Mouse (Mus musculus) layer of hippocampus, adult 8-10 months (tissue): Measurements from ENCODE around the gene Caly. TPM values are rescaled to one million over a fixed set of nuclear protein-coding genes. Genes with fewer than 3 reads are reported as not detected.

Experiments used
- DNase-seq, 2 experiments: peaks; one replicate each; pipeline ENCODE4 v3.0.0; 2022; ENCODE audit warnings: low spot score in 2 of 2
- total RNA-seq, 4 experiments: library from RNA; stranded (reverse); gene quantifications; 2 replicates each; pipeline ENCODE4 v1.2.4; 2022

Gene Caly
- total RNA-seq, 4 experiments from 2014 or later: 217 to 237 (median 229) TPM

DNA sequence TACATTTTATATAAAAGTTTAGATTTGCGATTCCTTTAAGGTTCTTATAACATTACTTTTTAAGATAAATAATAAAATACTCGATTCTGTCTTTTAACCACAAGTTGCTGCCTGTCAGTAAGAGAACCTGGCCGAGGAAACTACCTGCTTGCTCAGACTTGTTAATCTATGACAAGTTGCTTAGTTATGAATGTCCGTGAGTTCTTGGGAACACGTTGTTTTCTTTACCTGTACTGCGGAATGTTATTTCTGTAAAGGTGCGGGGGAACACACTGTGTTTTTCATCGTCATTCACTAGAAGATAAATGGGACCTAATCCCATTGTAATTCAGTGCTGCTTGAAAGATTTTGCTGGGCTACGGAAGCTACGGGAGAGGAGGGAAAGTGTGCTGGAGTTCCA lies 8.3 kb upstream of the Caly start:
- DNase-seq: no peak

GRCm38 (mm10) chr7:140081408-140082241 lies 723 bp downstream of the Caly start:
- peak; percentile 43 to 45 for DNase-seq

GRCm38 (mm10) chr7:140080503-140081156 lies 1.7 kb downstream of the Caly start:
- peak; percentile 90 to 92 for DNase-seq

- DNase-seq: peak in 1 of 2 experiments; percentile 80
Observed at GRCm38 (mm10) chr7:140078711-140079110, 3.6 kb downstream of the Caly start.

DNA sequence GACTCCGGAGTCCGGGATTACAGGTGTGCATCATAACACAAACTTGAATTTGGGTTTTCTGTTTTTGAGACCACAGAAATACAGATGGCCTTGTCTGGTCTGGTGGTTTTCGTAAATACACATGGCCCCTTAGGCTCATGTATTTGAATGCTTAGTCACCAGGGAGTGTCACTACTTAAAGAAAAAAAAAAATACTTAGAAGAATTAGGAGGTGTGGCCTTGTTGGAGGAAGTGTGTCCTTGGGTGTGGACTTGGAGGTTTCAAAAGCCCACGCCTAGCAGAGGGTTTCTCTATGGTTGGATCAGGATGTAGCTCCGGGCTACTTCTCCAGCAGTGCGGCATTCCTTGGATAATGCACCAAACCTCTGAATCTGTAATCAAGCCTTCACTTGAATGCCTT lies 4.7 kb downstream of the Caly start:
- DNase-seq: no peak

DNA sequence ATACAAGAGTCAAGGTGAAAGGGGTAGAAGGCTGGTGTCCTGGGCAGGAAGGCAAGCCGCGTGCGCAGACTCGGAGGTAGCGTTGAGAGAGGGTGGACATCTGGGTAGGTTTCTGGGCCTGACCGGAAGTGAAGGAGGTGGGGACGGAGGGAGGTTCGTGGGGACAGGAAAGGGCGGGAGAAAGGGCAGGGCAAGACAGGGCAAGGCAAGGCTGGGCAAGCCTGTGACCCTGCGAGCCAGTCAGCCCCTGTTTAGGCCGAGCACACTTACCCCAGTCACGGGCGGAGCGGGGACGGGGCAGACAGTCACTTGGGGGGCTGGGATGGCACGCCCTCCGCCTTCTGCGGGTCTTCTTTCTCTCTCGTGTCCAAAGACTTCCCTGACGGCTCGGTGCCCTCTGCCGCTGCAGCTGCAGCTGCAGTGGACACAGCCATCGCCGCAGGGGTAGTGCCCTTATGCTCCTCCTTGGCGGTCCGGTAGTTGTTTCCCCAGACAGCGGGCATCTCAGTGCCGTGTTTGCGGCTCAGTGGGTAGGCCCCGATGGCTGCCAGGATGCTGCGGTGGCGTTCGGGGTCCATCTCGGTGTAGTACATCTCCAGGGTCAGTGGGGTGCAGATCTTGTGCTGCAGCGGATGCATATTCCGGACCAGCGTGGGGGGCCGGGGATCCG lies 12.2 kb downstream of the Caly start:
- no peak for DNase-seq

DNA sequence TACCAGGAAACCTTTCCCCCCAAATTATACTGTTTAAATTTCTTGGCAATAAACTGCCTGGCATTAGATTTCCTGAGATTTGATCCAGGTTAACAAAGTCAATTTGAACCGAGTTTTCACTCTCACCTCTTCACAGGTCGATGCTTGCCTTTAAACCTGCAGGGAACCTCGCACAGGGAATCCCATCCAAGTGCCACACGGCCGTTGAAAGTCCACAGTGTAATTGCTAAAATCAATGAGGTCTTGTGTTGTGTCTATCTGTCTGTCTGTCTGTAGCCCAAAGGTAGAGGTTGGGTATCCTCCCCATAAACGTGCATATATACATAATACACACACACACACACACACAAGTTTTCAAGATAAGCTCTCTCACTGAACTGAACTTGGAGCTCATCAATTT lies 15.0 kb downstream of the Caly start:
- no peak for DNase-seq

DNA sequence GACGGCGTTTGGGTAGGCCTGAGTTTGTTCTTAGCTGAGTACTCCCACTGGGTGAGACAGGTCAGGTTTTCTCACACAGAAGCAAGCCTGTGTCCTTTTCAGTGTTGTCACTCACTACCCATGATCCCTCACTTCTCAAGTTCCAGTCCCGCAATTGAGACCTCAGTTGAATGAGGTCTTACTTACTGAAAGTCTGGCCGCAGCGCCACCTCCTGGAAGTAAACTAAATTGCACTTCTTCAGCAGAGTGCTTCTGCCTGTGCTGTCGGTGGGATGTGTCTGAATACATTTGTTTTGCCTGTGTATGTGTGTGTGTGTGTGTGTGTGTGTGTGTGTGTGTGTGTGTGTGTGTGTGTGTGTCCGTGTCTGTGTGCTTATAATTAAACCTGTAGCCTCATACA lies 19.3 kb downstream of the Caly start:
- peak; percentile 60 to 83 for DNase-seq

GRCm38 (mm10) chr7:140062307-140062706 lies 20.0 kb downstream of the Caly start:
- DNase-seq: no peak

- DNase-seq: no peak
Observed at GRCm38 (mm10) chr7:140061832-140062130, 20.6 kb downstream of the Caly start.

DNA sequence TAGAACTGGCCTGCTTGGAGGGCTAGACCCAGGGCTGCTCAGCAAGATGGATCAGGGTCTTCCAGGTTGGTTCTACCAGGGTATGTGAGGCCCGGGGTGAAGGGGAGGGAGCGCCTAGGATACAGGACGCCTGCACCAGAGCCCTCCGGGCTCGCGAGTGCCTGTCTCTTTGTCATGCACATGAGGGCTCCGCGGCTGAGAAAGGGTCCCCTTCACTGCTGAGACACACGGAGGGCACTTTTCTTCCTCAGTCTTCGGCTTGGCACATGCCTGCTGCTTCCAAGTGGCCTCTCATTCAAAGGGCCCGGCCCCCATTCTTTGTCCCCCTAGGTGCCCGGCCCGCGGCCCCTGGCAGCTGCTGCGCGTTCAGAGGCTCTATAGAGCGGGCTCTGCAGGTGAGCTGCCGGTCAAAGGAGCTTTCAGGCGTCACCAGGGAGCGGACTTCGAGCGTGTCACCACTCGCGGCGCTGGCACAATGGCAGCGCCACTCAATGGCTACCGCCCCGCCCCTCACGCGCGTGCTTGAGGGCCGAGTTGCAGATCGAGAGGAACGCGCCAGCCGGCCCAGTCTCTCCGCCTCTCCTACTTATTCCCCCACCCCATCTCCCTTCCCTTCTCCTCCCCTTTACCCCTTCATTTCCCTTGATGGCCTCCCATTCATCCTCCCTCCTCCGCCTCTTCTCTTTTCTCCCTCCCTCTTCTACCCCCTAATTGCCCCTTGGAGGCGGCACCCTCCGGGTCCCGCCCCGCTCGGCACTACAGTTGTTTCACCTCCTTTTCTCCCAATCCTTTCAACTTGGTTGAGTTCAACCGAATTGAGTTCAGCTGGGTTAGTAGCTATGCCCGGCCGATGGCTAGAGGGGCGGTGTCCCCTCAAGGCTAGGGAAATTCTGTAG lies 21.2 kb downstream of the Caly start:
- DNase-seq: no peak

DNA sequence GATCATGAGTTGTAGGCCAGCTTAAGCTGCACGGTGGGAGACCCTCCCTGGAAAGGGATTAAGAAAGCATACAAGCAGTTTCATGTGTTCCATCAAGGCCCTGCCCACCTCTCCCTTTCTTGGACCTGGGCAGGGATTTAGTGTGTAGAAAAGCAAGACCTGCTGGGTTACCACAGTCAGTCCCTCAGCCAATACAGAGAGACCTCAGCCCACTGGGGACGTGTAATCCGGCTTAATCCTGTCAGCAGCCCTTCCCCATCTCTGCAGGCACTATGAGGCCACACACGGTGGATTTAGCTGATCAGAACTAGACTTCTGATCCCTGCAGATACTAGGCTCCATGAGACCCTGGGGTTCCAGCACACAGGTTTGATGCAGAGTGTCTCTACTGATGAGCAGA lies 22.7 kb downstream of the Caly start:
- no peak for DNase-seq

DNA sequence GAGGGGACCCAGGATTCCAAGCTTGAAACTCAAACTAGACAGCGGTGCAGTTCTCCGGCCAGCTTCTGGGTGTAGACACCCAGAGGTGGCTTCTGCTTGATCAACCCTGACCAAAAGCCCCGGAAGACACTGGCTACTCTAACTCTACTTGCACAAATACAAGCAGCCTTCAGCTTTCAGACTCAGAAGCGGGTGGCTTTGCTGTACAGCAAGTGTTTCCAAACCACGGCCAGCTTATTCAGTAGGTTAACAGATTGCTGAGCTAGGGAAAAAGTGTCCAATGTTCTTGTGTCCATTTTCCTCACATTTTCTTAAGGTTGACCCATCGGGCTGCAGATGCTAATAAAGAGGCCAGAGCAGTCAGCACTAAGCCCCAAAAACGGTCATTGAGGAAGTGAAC lies 23.8 kb downstream of the Caly start:
- DNase-seq: no peak

GRCm38 (mm10) chr7:140057413-140058407 lies 24.6 kb downstream of the Caly start:
- DNase-seq: no peak

- peak; percentile 32 to 47 for DNase-seq
Observed at GRCm38 (mm10) chr7:140054124-140054523, 28.2 kb downstream of the Caly start.

DNA sequence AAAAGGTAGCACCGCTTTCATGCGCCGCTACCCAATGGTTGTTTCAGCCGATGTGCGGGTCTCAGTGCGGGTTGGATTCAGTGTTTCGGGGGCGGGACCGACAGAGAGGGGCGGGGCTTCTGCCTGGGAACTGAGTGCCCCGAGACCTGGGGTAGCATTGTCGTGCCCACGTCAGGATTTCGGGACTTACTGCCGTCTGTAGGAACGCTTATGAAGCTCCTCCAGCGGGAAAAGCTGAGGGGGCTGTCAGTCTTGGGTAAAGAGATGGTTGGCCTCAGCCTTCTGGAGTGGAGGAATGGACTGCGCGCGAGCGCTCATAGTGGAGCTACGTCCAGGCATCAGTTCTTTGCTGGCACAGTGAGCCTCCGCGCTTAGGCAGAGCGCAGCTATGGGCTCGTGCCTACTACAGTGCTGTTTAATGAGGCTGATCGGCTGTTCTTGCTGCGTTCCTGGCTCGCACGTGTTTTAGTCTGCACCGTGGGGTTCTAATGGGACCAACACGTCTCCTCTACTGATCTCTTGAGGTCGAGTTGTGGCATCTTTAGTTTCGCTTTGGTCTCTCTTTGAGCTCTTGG lies 33.1 kb downstream of the Caly start:
- DNase-seq: no peak

GRCm38 (mm10) chr7:140048361-140049114 lies 33.8 kb downstream of the Caly start, which contains the start of gene Msx3:
Gene Msx3 (minus strand): TSS chr7:140049089.
- no peak for DNase-seq

DNA sequence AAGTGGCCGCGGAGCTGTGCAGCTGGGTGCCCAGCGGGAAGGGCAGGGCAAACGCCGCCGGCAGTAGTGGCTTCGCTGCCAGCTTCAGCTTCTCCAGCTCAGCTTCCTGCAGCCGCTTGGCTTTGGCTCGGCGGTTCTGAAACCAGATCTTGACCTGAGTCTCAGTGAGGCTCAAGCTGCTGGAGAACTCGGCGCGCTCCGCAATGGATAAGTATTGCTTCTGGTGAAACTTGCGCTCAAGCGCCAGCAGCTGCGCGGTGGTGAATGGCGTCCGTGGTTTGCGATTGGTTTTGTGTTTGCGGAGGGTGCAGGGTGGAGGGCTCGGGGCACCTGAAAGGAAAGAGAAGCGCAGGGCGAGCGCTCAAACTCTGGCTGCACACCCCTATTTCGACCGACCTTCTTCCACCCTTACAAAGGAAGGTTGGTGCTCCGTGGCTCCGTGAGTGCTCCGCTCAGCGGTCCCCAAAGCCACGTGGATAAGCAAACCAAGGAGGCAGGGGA lies 34.5 kb downstream of the Caly start:
- DNase-seq: no peak

GRCm38 (mm10) chr7:140045546-140045945 lies 36.8 kb downstream of the Caly start:
- no peak for DNase-seq
